Mouse (Mus musculus) bone marrow, adult 2 months (tissue): ENCODE measurements around the gene Cpa4.

ENCODE experiments used
- CTCF ChIP-seq: fragments of 200-500 bp; IDR thresholded peaks from 2 replicates; pipeline ENCODE4 v1.5.1; 2011; ENCODE audit warnings: low read length, control low read depth; ENCODE audit not compliant: control insufficient read depth, insufficient read depth
- POLR2A ChIP-seq: fragments of 200-500 bp; IDR thresholded peaks from 2 replicates; pipeline ENCODE4 v1.6.1; 2011; ENCODE audit warnings: low read depth, mild to moderate bottlenecking, control low read depth, low read length, borderline replicate concordance; ENCODE audit not compliant: control insufficient read depth

DNA sequence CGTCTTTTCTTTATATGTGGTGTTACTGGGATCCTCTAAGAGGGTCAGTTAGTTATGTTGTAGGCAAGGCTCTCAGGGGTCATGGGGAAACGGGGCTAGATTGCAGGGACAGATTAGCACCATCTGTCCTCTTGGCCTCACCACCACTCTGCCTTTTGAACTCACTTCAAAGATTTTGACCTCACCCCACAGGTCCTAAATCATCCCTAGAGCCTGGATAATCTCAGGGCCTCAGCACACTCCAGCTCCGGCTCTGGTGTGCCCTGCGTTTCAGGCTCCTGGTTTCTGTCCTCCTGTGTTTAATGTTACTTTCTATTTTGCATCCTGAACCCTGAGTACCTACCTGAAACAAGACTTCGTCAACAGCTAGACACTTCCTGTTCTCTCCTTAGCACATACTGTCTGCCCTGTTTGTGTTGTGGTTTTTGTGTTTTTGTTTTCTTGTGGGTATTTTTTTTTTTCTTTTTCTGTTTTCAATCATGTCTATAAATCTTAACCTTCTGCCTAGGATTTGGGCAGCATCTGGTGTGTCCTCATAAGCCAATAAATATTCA is 23.8 kb downstream of the Cpa4 start:
- TF ChIP-seq CTCF: no peak
- TF ChIP-seq POLR2A: no peak
